In genomic region chr19:50677903-50678896, GRCm38 (mm10) we compare ENCODE assay signal across 9 mouse cellular contexts. TPM values are rescaled to one million over a fixed set of nuclear protein-coding genes. Genes with fewer than 3 reads are reported as not detected.
DNase-seq lines count a peak whose midpoint lies in the region; ATAC-seq and TF ChIP-seq lines count a peak whose summit lies in the region.
"Had no signal": no experiment of that assay in that cellular context is flagged by ENCODE, and none has a peak within 500 bp of the region (broad histone marks: within the 10 kb centered on the region; RNA-seq: fewer than 3 reads in every experiment).

Sorcs1 (minus strand) TSS chr19:50678646.

- H3K4me2 ChIP-seq in forebrain, embryonic 16.5 days (ENCODE audit: low read length), result peak within 1 kb of the TSS; percentile 100
- peak within 1 kb of the TSS; percentile 99 for H3K4me2 ChIP-seq in hindbrain, embryonic 13.5 days
- peak within 1 kb of the TSS; percentile 96 for H3K4me2 ChIP-seq in midbrain, embryonic 13.5 days (replicated peaks)
- peak within 1 kb of the TSS; percentile 86 for H3K4me2 ChIP-seq in stomach, postnatal 0 days (replicated peaks; ENCODE audit: low read depth)

- WGBS in forebrain, embryonic 16.5 days, result under 1% methylated on average over 87 of the region's 102 CpGs
- WGBS in hindbrain, embryonic 13.5 days, result under 1% methylated on average over 99 of the region's 102 CpGs
- WGBS in midbrain, embryonic 13.5 days, result under 1% methylated on average over 72 of the region's 102 CpGs
- under 1% methylated on average over 93 of the region's 102 CpGs for WGBS in stomach, postnatal 0 days

- TF ChIP-seq EP300 in stomach, postnatal 0 days (optimal IDR thresholded peaks at IDR 0.05), result no peak

- TF ChIP-seq CTCF in stomach, postnatal 0 days (IDR thresholded peaks at IDR 0.05; ENCODE audit: low read depth), result peak; percentile 18; the same call in 1 of the 2 replicates

- peak; percentile 96 for ATAC-seq in forebrain, embryonic 16.5 days
- ATAC-seq in hindbrain, embryonic 13.5 days (ENCODE audit: low FRiP score), result peak; percentile 94
- ATAC-seq in midbrain, embryonic 13.5 days, result peak; percentile 96
- peak; percentile 91 for ATAC-seq in stomach, postnatal 0 days (ENCODE audit: low FRiP score, low TSS enrichment)
- no peak for ATAC-seq in erythroid progenitor cell, adult 5-6 weeks (replicated peaks; ENCODE audit: low FRiP score, poor library complexity, severe bottlenecking)

- no peaks in the 10 kb centered on the region for H3K9me3 ChIP-seq in forebrain, embryonic 16.5 days (ENCODE audit: control insufficient read depth, low read length)
- no peaks in the 10 kb centered on the region for H3K9me3 ChIP-seq in hindbrain, embryonic 13.5 days
- no peaks in the 10 kb centered on the region for H3K9me3 ChIP-seq in midbrain, embryonic 13.5 days
- H3K9me3 ChIP-seq in stomach, postnatal 0 days (ENCODE audit: control insufficient read depth, low read length), result no peaks in the 10 kb centered on the region

- H3K9ac ChIP-seq in forebrain, embryonic 16.5 days (replicated peaks; ENCODE audit: low read depth, low read length), result peak within 1 kb of the TSS; percentile 74
- peak within 1 kb of the TSS; percentile 85 for H3K9ac ChIP-seq in hindbrain, embryonic 13.5 days
- peak within 1 kb of the TSS; percentile 82 for H3K9ac ChIP-seq in midbrain, embryonic 13.5 days (replicated peaks)
- 0 out of 2 replicates have a peak within 1 kb of the TSS, but pooled peaks have one; percentile 27 for H3K9ac ChIP-seq in stomach, postnatal 0 days (ENCODE audit: low read length)

- peak within 1 kb of the TSS; percentile 76 for H3K4me3 ChIP-seq in forebrain, embryonic 16.5 days (replicated peaks; ENCODE audit: low read length)
- peak within 1 kb of the TSS; percentile 83 for H3K4me3 ChIP-seq in hindbrain, embryonic 13.5 days
- H3K4me3 ChIP-seq in midbrain, embryonic 13.5 days (replicated peaks), result peak within 1 kb of the TSS; percentile 88
- peak within 1 kb of the TSS; percentile 52 for H3K4me3 ChIP-seq in stomach, postnatal 0 days (ENCODE audit: low read depth, low read length)
- H3K4me3 ChIP-seq: erythroblast, embryonic 14.5 days had no signal

- peaks cover 15% of the 10 kb centered on the region for H3K4me1 ChIP-seq in forebrain, embryonic 16.5 days (replicated peaks; ENCODE audit: control insufficient read depth, insufficient read depth, low read length)
- peaks cover 18% of the 10 kb centered on the region for H3K4me1 ChIP-seq in hindbrain, embryonic 13.5 days (replicated peaks)
- H3K4me1 ChIP-seq in midbrain, embryonic 13.5 days (replicated peaks), result peaks cover 22% of the 10 kb centered on the region
- H3K4me1 ChIP-seq in stomach, postnatal 0 days (replicated peaks; ENCODE audit: control insufficient read depth, insufficient read depth), result peaks cover 3% of the 10 kb centered on the region; the same call in 1 of the 2 replicates

- peak; percentile 88 for DNase-seq in ZHBTc4 (ENCODE audit: low read depth, low spot score)
- peak; percentile 33 to 65 for DNase-seq in cerebellum, adult 18-20 months
- DNase-seq in layer of hippocampus, postnatal 36 days, result peak; percentile 51 to 55
- DNase-seq in stomach, postnatal 0 days (ENCODE audit: low spot score), result peak; percentile 72

- H3K27me3 ChIP-seq in forebrain, embryonic 16.5 days (replicated peaks; ENCODE audit: control insufficient read depth, insufficient read depth, low read length), result no peaks in the 10 kb centered on the region; the same call in 1 of the 2 replicates
- H3K27me3 ChIP-seq in hindbrain, embryonic 13.5 days, result no peaks in the 10 kb centered on the region
- peaks cover 5% of the 10 kb centered on the region; the same call in 1 of the 2 replicates for H3K27me3 ChIP-seq in midbrain, embryonic 13.5 days
- H3K27me3 ChIP-seq in stomach, postnatal 0 days (ENCODE audit: control insufficient read depth, insufficient read depth, low read length), result peaks cover 5% of the 10 kb centered on the region

- H3K36me3 ChIP-seq in forebrain, embryonic 16.5 days (ENCODE audit: control insufficient read depth, insufficient read depth), result no peaks in the 10 kb centered on the region
- no peaks in the 10 kb centered on the region for H3K36me3 ChIP-seq in hindbrain, embryonic 13.5 days
- H3K36me3 ChIP-seq in midbrain, embryonic 13.5 days, result no peaks in the 10 kb centered on the region
- no peaks in the 10 kb centered on the region for H3K36me3 ChIP-seq in stomach, postnatal 0 days (ENCODE audit: control insufficient read depth, insufficient read depth, low read length)

- peak within 1 kb of the TSS; percentile 60 for H3K27ac ChIP-seq in forebrain, embryonic 16.5 days (ENCODE audit: low read length)
- H3K27ac ChIP-seq in hindbrain, embryonic 13.5 days, result peak within 1 kb of the TSS; percentile 78
- H3K27ac ChIP-seq in midbrain, embryonic 13.5 days, result peak within 1 kb of the TSS; percentile 59
- no peak within 1 kb of the TSS for H3K27ac ChIP-seq in stomach, postnatal 0 days (replicated peaks)

RNA-seq across cellular contexts. Expression of gene Sorcs1, which starts in this region (rescaled TPM):
- polyA plus RNA-seq in forebrain, embryonic 16.5 days (2015; fragmentation: Nextera tagmentation; extraction: Ambion mirVana), result 8.9 and 10.5 TPM in 2 replicates
- polyA plus RNA-seq in hindbrain, embryonic 13.5 days (2015; fragmentation: Nextera tagmentation; extraction: Ambion mirVana), result 11.6 and 13.5 TPM in 2 replicates
- total RNA-seq in layer of hippocampus, postnatal 36 days (2021), result 1 to 10 TPM; 8.0 to 9.8 TPM
- 10.1 and 10.5 TPM in 2 replicates for polyA plus RNA-seq in midbrain, embryonic 13.5 days (2015; fragmentation: Nextera tagmentation; extraction: Ambion mirVana)
- polyA plus RNA-seq in stomach, postnatal 0 days (2015; fragmentation: Nextera tagmentation; extraction: Ambion mirVana), result 1.3 and 1.4 TPM in 2 replicates
- not detected in 2 replicates for total RNA-seq in erythroid progenitor cell, adult 5-6 weeks (2015; ENCODE audit: low replicate concordance)
- total RNA-seq in erythroid progenitor cell, adult 5-6 weeks (2017; ENCODE audit: low replicate concordance), result not detected in 2 replicates
- polyA plus RNA-seq: erythroblast, embryonic 14.5 days had no signal

Comparison
In these comparisons a context has a peak if more than half of its experiments do, and no peak if none do; other contexts are left out.
1. RNA of gene Sorcs1 (total RNA-seq): 8.0 to 9.8 TPM in layer of hippocampus, postnatal 36 days; not detected in erythroid progenitor cell, adult 5-6 weeks; every median in the first group is over 4 times any median in the second.
2. H3K9ac ChIP-seq: peak in every context shown above with its lines; median percentile 85 in hindbrain, embryonic 13.5 days; 82 in midbrain, embryonic 13.5 days; 74 in forebrain, embryonic 16.5 days; 27 in stomach, postnatal 0 days.
3. Peak in every context shown above with its lines, with median percentiles within 50 percentile points of each other: DNase-seq, H3K4me2 ChIP-seq and H3K4me3 ChIP-seq.